Mouse (Mus musculus): ENCODE measurements around the gene H6pd. TPM values are rescaled to one million over a fixed set of nuclear protein-coding genes. Genes with fewer than 3 reads are reported as not detected.

Gene H6pd
- polyA plus RNA-seq, 1 experiment from 2014 or later, result 11.8 TPM

- Histone ChIP-seq H3K9me3 (ENCODE audit: control insufficient read depth, low read length) (no peaks in the 10 kb centered on the region), H3K27ac (replicated peaks) (no peak overlapping the region), H3K4me3 (ENCODE audit: low read depth, low read length) (no peak overlapping the region), H3K27me3 (ENCODE audit: control insufficient read depth, insufficient read depth, low read length) (no peaks in the 10 kb centered on the region), H3K36me3 (ENCODE audit: control insufficient read depth, insufficient read depth, low read length) (peaks cover 7% of the 10 kb centered on the region; the same call in 1 of the 2 replicates), H3K4me2 (replicated peaks; ENCODE audit: low read depth) (no peak overlapping the region), H3K4me1 (replicated peaks; ENCODE audit: control insufficient read depth, insufficient read depth) (no peaks in the 10 kb centered on the region), H3K9ac (ENCODE audit: low read length) (no peak overlapping the region)
- 69% methylated on average over 6 of the region's 6 CpGs for WGBS
- DNase-seq (ENCODE audit: low spot score) (no peak), ATAC-seq (ENCODE audit: low FRiP score, low TSS enrichment) (no peak)
- TF ChIP-seq EP300 (optimal IDR thresholded peaks at IDR 0.05), result no peak
- TF ChIP-seq CTCF (IDR thresholded peaks at IDR 0.05; ENCODE audit: low read depth), result no peak
Observed at GRCm38 (mm10) chr4:149977181-149977580, 31.6 kb downstream of the H6pd start.

- Histone ChIP-seq H3K4me2 (replicated peaks; ENCODE audit: low read depth) (no peak overlapping the region), H3K4me3 (ENCODE audit: low read depth, low read length) (no peak overlapping the region), H3K4me1 (replicated peaks; ENCODE audit: control insufficient read depth, insufficient read depth) (no peaks in the 10 kb centered on the region), H3K27ac (replicated peaks) (no peak overlapping the region), H3K36me3 (ENCODE audit: control insufficient read depth, insufficient read depth, low read length) (peaks cover 3% of the 10 kb centered on the region; the same call in 1 of the 2 replicates), H3K27me3 (ENCODE audit: control insufficient read depth, insufficient read depth, low read length) (no peaks in the 10 kb centered on the region), H3K9me3 (ENCODE audit: control insufficient read depth, low read length) (no peaks in the 10 kb centered on the region), H3K9ac (ENCODE audit: low read length) (no peak overlapping the region)
- TF ChIP-seq CTCF (IDR thresholded peaks at IDR 0.05; ENCODE audit: low read depth), result no peak
- DNase-seq (ENCODE audit: low spot score) (no peak), ATAC-seq (ENCODE audit: low FRiP score, low TSS enrichment) (no peak)
- 68% methylated on average over 5 of the region's 5 CpGs for whole genome bisulfite sequencing
Observed at GRCm38 (mm10) chr4:149975730-149976254, 33.0 kb downstream of the H6pd start.

GRCm38 (mm10) chr4:149975291-149975690 lies 33.5 kb downstream of the H6pd start:
- no peaks in the 10 kb centered on the region for H3K9me3 ChIP-seq (ENCODE audit: control insufficient read depth, low read length)
- no peaks in the 10 kb centered on the region for H3K27me3 ChIP-seq (ENCODE audit: control insufficient read depth, insufficient read depth, low read length)
- H3K4me1 ChIP-seq (replicated peaks; ENCODE audit: control insufficient read depth, insufficient read depth), result no peaks in the 10 kb centered on the region
- no peak overlapping the region for H3K27ac ChIP-seq (replicated peaks)
- H3K4me2 ChIP-seq (replicated peaks; ENCODE audit: low read depth), result no peak overlapping the region
- H3K36me3 ChIP-seq (ENCODE audit: control insufficient read depth, insufficient read depth, low read length), result no peaks in the 10 kb centered on the region
- ATAC-seq (ENCODE audit: low FRiP score, low TSS enrichment) (no peak), DNase-seq (ENCODE audit: low spot score) (no peak)
- TF ChIP-seq CTCF (IDR thresholded peaks at IDR 0.05; ENCODE audit: low read depth) (no peak), EP300 (optimal IDR thresholded peaks at IDR 0.05) (no peak)
- no peak overlapping the region for H3K4me3 ChIP-seq (ENCODE audit: low read depth, low read length)
- no peak overlapping the region for H3K9ac ChIP-seq (ENCODE audit: low read length)
- 66% methylated on average over 8 of the region's 8 CpGs for WGBS

- Histone ChIP-seq H3K4me1 (replicated peaks; ENCODE audit: control insufficient read depth, insufficient read depth) (no peaks in the 10 kb centered on the region), H3K4me3 (ENCODE audit: low read depth, low read length) (no peak overlapping the region), H3K4me2 (replicated peaks; ENCODE audit: low read depth) (no peak overlapping the region), H3K9me3 (ENCODE audit: control insufficient read depth, low read length) (no peaks in the 10 kb centered on the region), H3K9ac (ENCODE audit: low read length) (no peak overlapping the region), H3K27ac (replicated peaks) (no peak overlapping the region), H3K36me3 (ENCODE audit: control insufficient read depth, insufficient read depth, low read length) (no peaks in the 10 kb centered on the region), H3K27me3 (ENCODE audit: control insufficient read depth, insufficient read depth, low read length) (no peaks in the 10 kb centered on the region)
- ATAC-seq (ENCODE audit: low FRiP score, low TSS enrichment), result no peak
- WGBS, result 45% methylated on average over 9 of the region's 9 CpGs
- TF ChIP-seq CTCF (IDR thresholded peaks at IDR 0.05; ENCODE audit: low read depth) (no peak), EP300 (optimal IDR thresholded peaks at IDR 0.05) (no peak)
- no peak for DNase-seq (ENCODE audit: low spot score)
Observed at GRCm38 (mm10) chr4:149971393-149971792, 37.4 kb downstream of the H6pd start.

GRCm38 (mm10) chr4:149968526-149968925 lies 40.3 kb downstream of the H6pd start:
- no peak for DNase-seq (ENCODE audit: low spot score)

GRCm38 (mm10) chr4:149966963-149967362 lies 41.9 kb downstream of the H6pd start:
- ATAC-seq (ENCODE audit: low FRiP score, low TSS enrichment) (no peak), DNase-seq (ENCODE audit: low spot score) (no peak)
- Histone ChIP-seq H3K9me3 (ENCODE audit: control insufficient read depth, low read length) (no peaks in the 10 kb centered on the region), H3K9ac (ENCODE audit: low read length) (no peak overlapping the region), H3K4me2 (replicated peaks; ENCODE audit: low read depth) (no peak overlapping the region), H3K4me3 (ENCODE audit: low read depth, low read length) (no peak overlapping the region), H3K27ac (replicated peaks) (no peak overlapping the region), H3K36me3 (ENCODE audit: control insufficient read depth, insufficient read depth, low read length) (no peaks in the 10 kb centered on the region), H3K27me3 (ENCODE audit: control insufficient read depth, insufficient read depth, low read length) (no peaks in the 10 kb centered on the region), H3K4me1 (replicated peaks; ENCODE audit: control insufficient read depth, insufficient read depth) (no peaks in the 10 kb centered on the region)
- no peak for TF ChIP-seq EP300 (optimal IDR thresholded peaks at IDR 0.05)
- TF ChIP-seq CTCF (IDR thresholded peaks at IDR 0.05; ENCODE audit: low read depth), result no peak
- 89% methylated on average over 9 of the region's 9 CpGs for WGBS

More at GRCm38 (mm10) chr4:149968526-149968925, 40.3 kb downstream of the H6pd start:
- no peak for ATAC-seq (ENCODE audit: low FRiP score, low TSS enrichment)
- Histone ChIP-seq H3K36me3 (ENCODE audit: control insufficient read depth, insufficient read depth, low read length) (no peaks in the 10 kb centered on the region), H3K4me3 (ENCODE audit: low read depth, low read length) (no peak overlapping the region), H3K9me3 (ENCODE audit: control insufficient read depth, low read length) (no peaks in the 10 kb centered on the region), H3K4me1 (replicated peaks; ENCODE audit: control insufficient read depth, insufficient read depth) (no peaks in the 10 kb centered on the region), H3K27ac (replicated peaks) (no peak overlapping the region), H3K27me3 (ENCODE audit: control insufficient read depth, insufficient read depth, low read length) (no peaks in the 10 kb centered on the region), H3K9ac (ENCODE audit: low read length) (no peak overlapping the region), H3K4me2 (replicated peaks; ENCODE audit: low read depth) (no peak overlapping the region)
- TF ChIP-seq CTCF (IDR thresholded peaks at IDR 0.05; ENCODE audit: low read depth) (no peak), EP300 (optimal IDR thresholded peaks at IDR 0.05) (no peak)
- WGBS, result 41% methylated on average over 6 of the region's 6 CpGs
